Mouse (Mus musculus) heart, postnatal 0 days (tissue): Measurements from ENCODE around the gene Prlhr.

Experiments used
- CTCF ChIP-seq: IDR thresholded peaks from 2 replicates; pipeline ENCODE4 v1.5.1; 2016; ENCODE audit warnings: antibody characterized with exemption, control low read depth, low read depth
- EP300 ChIP-seq: IDR thresholded peaks from 2 replicates; pipeline ENCODE4 v1.6.1; 2016; ENCODE audit warnings: antibody characterized with exemption, low read depth

- TF ChIP-seq CTCF: no peak
- TF ChIP-seq EP300: no peak
Observed at GRCm38 (mm10) chr19:60461476-60461875, 6.6 kb downstream of the Prlhr start.
